Comparison of ENCODE assay signal across 17 mouse cellular contexts in the genomic region with DNA sequence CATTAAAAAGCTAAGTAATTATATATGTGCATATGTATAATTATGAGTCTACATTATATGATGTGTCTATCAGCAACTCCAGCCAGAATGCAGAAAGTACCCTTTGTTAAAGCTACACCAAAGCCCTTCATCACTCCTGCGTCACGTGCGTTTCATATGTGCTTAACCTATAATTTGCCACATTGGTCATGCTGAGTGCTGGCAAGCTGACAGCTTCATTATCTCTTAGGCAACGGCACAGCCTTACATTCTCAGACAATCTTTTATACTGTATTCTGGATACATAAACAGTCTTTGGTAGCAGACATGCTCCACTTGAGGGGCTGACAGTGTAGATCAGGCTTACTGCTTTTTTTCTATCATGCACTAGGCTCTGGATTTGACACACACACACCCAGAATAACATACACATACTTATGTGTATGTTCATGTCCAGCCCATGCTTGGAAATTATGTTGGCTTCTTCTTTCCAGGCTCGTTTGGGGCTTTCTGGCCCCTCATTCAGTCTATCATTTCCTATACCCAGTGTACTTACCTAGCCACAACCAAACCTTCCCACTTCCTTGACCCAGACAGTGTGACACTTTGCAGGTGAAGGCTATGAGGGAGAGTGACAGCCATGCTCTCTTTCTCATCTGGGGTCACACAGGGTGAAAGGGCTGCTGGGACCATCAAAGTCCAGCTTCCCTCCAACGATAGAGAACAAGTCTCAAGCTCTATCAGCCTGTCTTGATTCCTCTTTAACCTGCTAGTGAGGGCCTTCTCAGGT.
DNase-seq lines count a peak whose midpoint lies in the region; ATAC-seq lines count a peak whose summit lies in the region.
"Had no signal": no experiment of that assay in that cellular context is flagged by ENCODE, and none has a peak within 500 bp of the region (broad histone marks: within the 10 kb centered on the region; RNA-seq: fewer than 3 reads in every experiment).

No protein-coding gene starts in this region.

- no peaks in the 10 kb centered on the region for H3K27me3 ChIP-seq in forebrain, embryonic 11.5 days (ENCODE audit: control insufficient read depth, insufficient read depth, low read length)
- H3K27me3 ChIP-seq in hindbrain, embryonic 16.5 days (replicated peaks; ENCODE audit: control insufficient read depth, insufficient read depth, low read length), result no peaks in the 10 kb centered on the region

- no peaks in the 10 kb centered on the region for H3K36me3 ChIP-seq in forebrain, embryonic 11.5 days (ENCODE audit: control insufficient read depth, insufficient read depth, low read length)
- H3K36me3 ChIP-seq in hindbrain, embryonic 16.5 days (ENCODE audit: control insufficient read depth, insufficient read depth, low read length), result no peaks in the 10 kb centered on the region
- H3K36me3 ChIP-seq: heart, embryonic 10.5 days had no signal

- DNase-seq in left cerebral cortex, postnatal 4 days, result peak; percentile 14
- no peak for DNase-seq in left cerebral cortex, postnatal 25 days (ENCODE audit: low spot score in 2 of 2)
- DNase-seq in NIH3T3 (ENCODE audit: low read depth), result peak; percentile 17
- no peak for DNase-seq in forebrain, embryonic 11.5 days (ENCODE audit: low spot score)
- no peak for DNase-seq in testis, postnatal 10 days (ENCODE audit: low spot score)
- no peak for DNase-seq in left cerebral cortex, adult 8-10 months (ENCODE audit: low spot score in 2 of 2)
- no peak for DNase-seq in cerebellum, adult 9-10 months
- DNase-seq: adrenal gland, adult 8-10 months; B cell, adult 2 months; gastrocnemius, adult 2 months; kidney, adult 18-20 months; kidney, postnatal 4 days; liver; lung, adult 2 months had no signal

- H3K27ac ChIP-seq in forebrain, embryonic 11.5 days (ENCODE audit: low read depth, low read length), result no peak overlapping the region
- no peak overlapping the region for H3K27ac ChIP-seq in hindbrain, embryonic 16.5 days (ENCODE audit: low read depth, low read length)
- H3K27ac ChIP-seq: gastrocnemius, adult 2 months; heart, embryonic 10.5 days had no signal

- no peak overlapping the region for H3K4me3 ChIP-seq in forebrain, embryonic 11.5 days (ENCODE audit: low read depth, low read length)
- no peak overlapping the region for H3K4me3 ChIP-seq in hindbrain, embryonic 16.5 days (ENCODE audit: low read length)
- H3K4me3 ChIP-seq: erythroblast, embryonic 14.5 days; gastrocnemius, adult 2 months; heart, embryonic 10.5 days had no signal

- no peaks in the 10 kb centered on the region for H3K4me1 ChIP-seq in forebrain, embryonic 11.5 days (replicated peaks; ENCODE audit: control insufficient read depth, insufficient read depth, low read length)
- no peaks in the 10 kb centered on the region for H3K4me1 ChIP-seq in hindbrain, embryonic 16.5 days (ENCODE audit: control insufficient read depth, insufficient read depth, low read depth, low read length)
- H3K4me1 ChIP-seq: heart, embryonic 10.5 days had no signal

- ATAC-seq in forebrain, embryonic 11.5 days (replicated peaks; ENCODE audit: low FRiP score), result peak; percentile 55; the same call in 1 of the 2 replicates
- ATAC-seq in hindbrain, embryonic 16.5 days, result peak; percentile 77

- H3K4me2 ChIP-seq in forebrain, embryonic 11.5 days (ENCODE audit: low read depth, low read length, severe bottlenecking), result no peak overlapping the region
- H3K4me2 ChIP-seq in hindbrain, embryonic 16.5 days (ENCODE audit: low read length), result no peak overlapping the region

- intact Hi-C loops in left cerebral cortex, postnatal 4 days (cut with DNase I), result no loop called here
- intact Hi-C loops in left cerebral cortex, postnatal 25 days (cut with DNase I), result no loop called here

- H3K9me3 ChIP-seq in forebrain, embryonic 11.5 days (ENCODE audit: control insufficient read depth, low read length), result no peaks in the 10 kb centered on the region
- no peaks in the 10 kb centered on the region for H3K9me3 ChIP-seq in hindbrain, embryonic 16.5 days (ENCODE audit: control insufficient read depth, low read length)
- H3K9me3 ChIP-seq: heart, embryonic 10.5 days had no signal

- WGBS in forebrain, embryonic 11.5 days, result 79% methylated on average over 6 of the region's 6 CpGs
- WGBS in hindbrain, embryonic 16.5 days, result 34% methylated on average over 6 of the region's 6 CpGs

- H3K9ac ChIP-seq in forebrain, embryonic 11.5 days (ENCODE audit: low read length), result no peak overlapping the region
- no peak overlapping the region for H3K9ac ChIP-seq in hindbrain, embryonic 16.5 days (ENCODE audit: low read depth, low read length)

Comparison
In these comparisons a context has a peak if more than half of its experiments do, and no peak if none do; other contexts are left out.
1. DNase-seq: peak in left cerebral cortex, postnatal 4 days (single experiment) and NIH3T3 (single experiment); none in left cerebral cortex, postnatal 25 days (0 of 2), forebrain, embryonic 11.5 days (single experiment), testis, postnatal 10 days (single experiment), left cerebral cortex, adult 8-10 months (0 of 2) and cerebellum, adult 9-10 months (single experiment).